Mouse (Mus musculus): ENCODE data around the gene Arl6ip1. TPM values are rescaled to one million over a fixed set of nuclear protein-coding genes. Genes with fewer than 3 reads are reported as not detected.

Gene Arl6ip1
- polyA plus RNA-seq (2014; fragmentation: Illumina TruSeq; extraction: RNeasy Lipid Tissue Mini Kit (QIAGEN cat#74804); ENCODE audit: low read depth, low replicate concordance), result 257 TPM

GRCm38 (mm10) chr7:118129430-118130041 is at the start of gene Arl6ip1:
Arl6ip1 (minus strand) TSS chr7:118129662.

GRCm38 (mm10) chr7:118115877-118116568 is 13.4 kb downstream of the Arl6ip1 start, which contains the start of gene Rps15a:
Rps15a (minus strand) TSS chr7:118116188.

Other genes starting within 250 kb of the Arl6ip1 start
- gene Rps15a, start 13.5 kb downstream of the Arl6ip1 start, polyA plus RNA-seq (2014; fragmentation: Illumina TruSeq; extraction: RNeasy Lipid Tissue Mini Kit (QIAGEN cat#74804); ENCODE audit: low read depth, low replicate concordance), result 523 TPM
- 107 TPM for gene Smg1, start 114.0 kb upstream of the Arl6ip1 start, polyA plus RNA-seq (2014; fragmentation: Illumina TruSeq; extraction: RNeasy Lipid Tissue Mini Kit (QIAGEN cat#74804); ENCODE audit: low read depth, low replicate concordance)